Mouse (Mus musculus) CD4-positive, CD25-positive, alpha-beta regulatory T cell, adult 2 months (primary cell): ENCODE measurements around the gene Cd164.

Experiments
- DNase-seq: peaks from one replicate; pipeline ENCODE4 v3.0.0-alpha.2; 2012; ENCODE audit warnings: low read depth, low spot score

Cd164 gene

GRCm38 (mm10) chr10:41546396-41547165 is 27.4 kb downstream of the Cd164 start:
- no peak for DNase-seq

GRCm38 (mm10) chr10:41550711-41551110 is 31.5 kb downstream of the Cd164 start:
- DNase-seq = no peak

DNA sequence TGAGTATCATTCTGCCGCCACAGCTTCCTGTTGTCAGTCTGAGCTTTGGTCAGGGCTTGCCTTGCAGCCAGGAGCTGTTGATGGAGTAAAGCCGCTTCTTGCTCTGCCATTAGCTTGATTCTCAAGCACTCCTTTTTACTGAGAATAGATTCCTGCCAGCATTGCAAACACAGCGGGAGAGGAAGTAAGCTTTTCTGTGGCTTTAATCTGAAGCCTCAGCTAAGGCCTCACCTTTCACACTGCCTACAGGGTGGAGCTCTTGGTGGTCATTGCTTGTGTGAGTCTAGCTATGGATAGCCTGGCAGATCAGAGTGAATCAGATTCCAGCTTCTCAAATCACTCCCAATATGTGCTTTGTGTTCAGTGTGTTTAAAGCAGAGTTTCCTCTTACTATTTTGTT is 33.1 kb downstream of the Cd164 start:
- DNase-seq = peak; percentile 13

GRCm38 (mm10) chr10:41552847-41553589 is 33.8 kb downstream of the Cd164 start:
- peak; percentile 50 for DNase-seq

DNA sequence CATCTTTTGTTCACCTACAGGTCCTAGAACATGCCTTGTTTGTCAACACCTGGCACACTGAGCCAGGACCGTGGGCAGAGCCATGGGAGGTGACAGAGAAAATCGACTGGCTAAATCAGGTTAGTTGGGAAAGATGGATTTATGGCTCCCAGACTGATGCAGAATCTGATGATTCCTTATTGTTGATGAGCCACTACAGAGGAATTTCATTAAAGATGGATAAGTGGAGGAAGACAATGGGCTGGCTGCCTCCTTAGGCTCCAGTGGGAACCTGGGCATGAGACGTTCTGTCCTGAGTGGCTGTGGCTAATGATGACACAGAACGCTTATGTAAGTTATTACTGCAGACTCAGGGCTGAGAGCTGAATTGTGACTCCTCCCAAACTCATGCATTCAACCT is 34.5 kb downstream of the Cd164 start:
- DNase-seq = no peak

DNA sequence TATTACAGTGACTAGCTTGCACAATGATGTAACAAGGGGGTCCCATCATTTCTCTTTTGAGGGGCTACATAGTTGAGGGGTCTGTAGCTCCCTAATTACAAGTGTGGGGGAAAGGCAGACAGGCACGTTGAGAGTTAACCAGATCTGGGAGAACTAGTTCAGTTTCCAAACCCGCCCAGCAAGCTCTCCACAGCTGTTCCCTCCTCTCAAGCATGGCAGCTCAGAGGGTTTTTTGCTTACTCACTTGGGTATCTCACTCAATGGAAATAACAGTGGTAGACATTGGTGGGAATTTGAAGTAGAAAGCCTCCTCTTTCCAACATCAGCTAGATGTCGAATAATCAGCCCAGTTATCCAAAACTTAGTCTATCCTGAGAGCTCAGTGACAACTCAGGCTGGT is 35.9 kb downstream of the Cd164 start:
- no peak for DNase-seq

DNA sequence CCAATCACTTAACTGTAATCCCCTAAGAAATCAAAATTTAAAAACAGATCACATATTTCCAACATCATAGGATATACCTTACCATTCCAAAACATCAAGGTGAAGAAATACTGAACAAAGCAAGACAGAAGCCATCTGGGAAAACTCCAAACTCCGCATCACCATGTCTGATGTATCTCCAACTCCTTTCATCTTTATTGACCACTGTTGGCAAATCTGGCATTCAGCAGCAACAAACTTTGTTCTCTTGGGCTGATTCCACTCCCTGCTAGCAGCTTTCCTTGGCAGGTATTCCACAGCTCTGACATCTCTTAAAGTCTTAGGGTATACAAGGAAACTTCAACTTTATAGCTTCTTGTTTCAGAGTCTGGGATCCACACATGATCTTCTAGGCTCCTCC is 39.2 kb downstream of the Cd164 start:
- DNase-seq = no peak

- DNase-seq = no peak
Observed at GRCm38 (mm10) chr10:41561701-41562395, 42.6 kb downstream of the Cd164 start.

GRCm38 (mm10) chr10:41565141-41565540 is 45.9 kb downstream of the Cd164 start:
- DNase-seq = no peak

GRCm38 (mm10) chr10:41568306-41568705 is 49.1 kb downstream of the Cd164 start:
- DNase-seq = no peak

DNA sequence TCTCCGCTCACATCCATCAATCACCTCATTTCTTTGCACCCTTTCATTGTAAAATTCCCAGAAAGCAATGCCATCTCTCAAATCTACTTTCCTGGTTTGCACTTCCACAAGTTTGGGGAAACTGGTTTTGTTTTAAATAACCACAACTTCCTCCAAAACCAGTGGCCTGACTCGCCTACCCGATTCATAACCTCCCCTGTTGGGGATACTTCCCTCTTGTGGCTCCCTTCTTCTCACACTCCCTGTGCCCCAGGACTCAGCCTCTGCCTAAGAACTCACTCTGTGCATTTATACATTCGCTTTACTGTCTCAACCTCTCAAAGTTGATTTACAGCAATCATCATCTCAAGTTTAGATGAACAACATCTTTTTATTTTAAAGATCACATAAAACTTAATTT is 51.9 kb downstream of the Cd164 start:
- no peak for DNase-seq

GRCm38 (mm10) chr10:41572274-41572673 is 53.1 kb downstream of the Cd164 start:
- DNase-seq = peak; percentile 52

DNA sequence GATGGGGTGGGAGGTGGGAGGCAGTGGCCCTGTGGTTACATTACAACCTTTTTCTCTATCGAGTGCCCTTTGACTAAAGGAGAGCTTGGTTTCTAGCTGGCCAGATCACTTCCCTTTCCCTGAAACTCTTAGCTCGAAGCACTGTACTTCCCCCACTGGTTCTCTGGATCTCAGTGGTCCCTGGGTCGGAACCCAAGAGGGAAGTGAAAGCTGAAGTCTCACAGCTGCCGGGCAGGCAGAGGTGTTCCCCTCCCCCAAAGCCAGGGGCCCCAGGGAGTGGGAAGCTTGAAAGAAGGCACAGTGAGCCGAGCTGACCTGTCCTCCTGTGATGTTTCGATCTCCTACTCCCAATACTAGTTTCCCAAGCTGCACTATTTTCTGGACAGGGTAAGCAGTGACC is 54.0 kb downstream of the Cd164 start:
- DNase-seq = peak; percentile 11

- no peak for DNase-seq
Observed at GRCm38 (mm10) chr10:41575451-41576327, 56.5 kb downstream of the Cd164 start.

GRCm38 (mm10) chr10:41576328-41576833 is 57.2 kb downstream of the Cd164 start:
- DNase-seq = no peak

- DNase-seq = no peak
Observed at GRCm38 (mm10) chr10:41578541-41578940, 59.3 kb downstream of the Cd164 start.

DNA sequence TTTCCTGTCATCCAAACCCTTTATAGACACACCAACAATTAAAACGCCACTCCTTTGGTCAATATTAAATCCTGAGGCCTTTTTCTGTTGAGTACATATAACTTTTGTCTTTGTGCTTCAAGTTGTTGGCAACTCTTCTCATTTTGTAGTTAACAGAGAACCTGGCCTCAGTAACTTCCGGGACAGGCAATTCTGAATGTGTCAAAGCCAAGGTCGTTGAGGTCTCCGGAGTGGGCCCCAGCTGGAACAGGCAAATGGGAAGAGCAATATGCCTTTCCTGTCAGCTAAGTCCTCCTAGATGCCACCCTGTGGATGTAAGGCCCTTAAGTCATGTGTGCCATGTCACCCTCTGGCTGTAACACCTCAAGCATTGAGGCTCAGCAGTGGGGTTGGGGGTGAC is 61.2 kb downstream of the Cd164 start:
- DNase-seq = no peak
